Mouse (Mus musculus) gastrocnemius, adult 8-10 months (tissue): Measurements from ENCODE around the gene 1110065P20Rik. TPM values are rescaled to one million over a fixed set of nuclear protein-coding genes. Genes with fewer than 3 reads are reported as not detected.

Source experiments
- DNase-seq, 2 experiments: peaks; one replicate each; pipeline ENCODE4 v3.0.0; 2022; ENCODE audit warnings: low spot score in 2 of 2
- total RNA-seq, 4 experiments: library from RNA; stranded (reverse); gene quantifications; 2 replicates each; pipeline ENCODE4 v1.2.4; 2022

The 1110065P20Rik gene
- 10 to 100 TPM; 23.7 to 31.3 (median 25.2) TPM for total RNA-seq

- peak; percentile 25 to 47 for DNase-seq
These were observed at the start of gene 1110065P20Rik for GRCm38 (mm10) chr4:124850933-124851658. Gene 1110065P20Rik (minus strand): TSS chr4:124851196.

GRCm38 (mm10) chr4:124899906-124900305 is 48.9 kb upstream of the 1110065P20Rik start:
- no peak for DNase-seq

- no peak for DNase-seq
These were observed 47.4 kb upstream of the 1110065P20Rik start for GRCm38 (mm10) chr4:124898428-124898827.

GRCm38 (mm10) chr4:124894508-124895428 is 43.8 kb upstream of the 1110065P20Rik start:
- DNase-seq: no peak

GRCm38 (mm10) chr4:124893769-124894168 is 42.8 kb upstream of the 1110065P20Rik start:
- DNase-seq: no peak

- no peak for DNase-seq
These were observed 39.8 kb upstream of the 1110065P20Rik start for GRCm38 (mm10) chr4:124890831-124891230.

- DNase-seq: no peak
These were observed 38.9 kb upstream of the 1110065P20Rik start for GRCm38 (mm10) chr4:124889935-124890334.

- DNase-seq: no peak
These were observed 37.7 kb upstream of the 1110065P20Rik start for GRCm38 (mm10) chr4:124888702-124889101.

- no peak for DNase-seq
These were observed 31.2 kb upstream of the 1110065P20Rik start for GRCm38 (mm10) chr4:124882151-124882729.

- DNase-seq: no peak
These were observed 30.4 kb upstream of the 1110065P20Rik start for GRCm38 (mm10) chr4:124881341-124881908.

- DNase-seq: no peak
These were observed 29.6 kb upstream of the 1110065P20Rik start, which contains the start of gene Epha10 for GRCm38 (mm10) chr4:124880599-124880998. Gene Epha10 (plus strand): TSS chr4:124880899.

- no peak for DNase-seq
These were observed 21.7 kb upstream of the 1110065P20Rik start for GRCm38 (mm10) chr4:124872719-124873118.

- DNase-seq: no peak
These were observed 10.5 kb upstream of the 1110065P20Rik start, which contains the start of gene Maneal for GRCm38 (mm10) chr4:124861283-124862188. Gene Maneal (minus strand): TSS chr4:124862171.

- no peak for DNase-seq
These were observed 9.4 kb upstream of the 1110065P20Rik start for GRCm38 (mm10) chr4:124860446-124860845.

GRCm38 (mm10) chr4:124858370-124858769 is 7.4 kb upstream of the 1110065P20Rik start:
- no peak for DNase-seq

- DNase-seq: no peak
These were observed 5.3 kb upstream of the 1110065P20Rik start for GRCm38 (mm10) chr4:124856294-124856693.

- peak; percentile 88 to 91 for DNase-seq
These were observed 609 bp downstream of the 1110065P20Rik start, which contains the start of gene Yrdc for GRCm38 (mm10) chr4:124850261-124850913. Gene Yrdc (plus strand): TSS chr4:124850679.

GRCm38 (mm10) chr4:124849631-124850260 is 1.2 kb downstream of the 1110065P20Rik start:
- DNase-seq: peak; percentile 12 to 28

- DNase-seq: peak; percentile 70 to 72
These were observed 3.4 kb downstream of the 1110065P20Rik start for GRCm38 (mm10) chr4:124847573-124847972.
